Mouse (Mus musculus): ENCODE results near the gene Zfp708. TPM values are rescaled to one million over a fixed set of nuclear protein-coding genes. Genes with fewer than 3 reads are reported as not detected.

The Zfp708 gene
- total RNA-seq, 1 experiment: 0.49 TPM

DNA sequence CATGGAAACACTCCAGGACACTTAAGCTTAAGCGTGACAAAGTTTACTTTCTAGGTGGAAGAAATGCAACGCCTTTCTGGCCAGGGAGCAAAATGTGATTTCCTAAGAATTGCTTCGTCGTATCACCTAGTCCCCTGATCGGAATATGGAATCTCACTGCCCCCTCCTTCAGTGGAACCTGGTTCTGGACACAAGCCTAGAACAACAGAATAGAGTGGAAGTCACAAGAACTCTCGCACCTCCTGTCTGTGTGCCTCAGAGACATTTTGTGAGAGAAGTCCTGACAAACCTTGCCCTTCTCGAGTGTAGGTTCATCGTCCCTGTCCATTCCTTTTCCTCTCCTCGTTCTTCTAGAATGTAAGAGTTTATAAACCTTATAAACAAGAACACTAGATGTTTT, 9.9 kb upstream of the Zfp708 start:
- no peak for DNase-seq (ENCODE audit: low read depth, low spot score)
- TF ChIP-seq ZC3H11A (IDR thresholded peaks at IDR 0.05; ENCODE audit: borderline replicate concordance, low read depth, low read length) (no peak), CHD2 (IDR thresholded peaks at IDR 0.05; ENCODE audit: low read depth, low read length) (no peak), HCFC1 (IDR thresholded peaks at IDR 0.05; ENCODE audit: borderline replicate concordance, insufficient read depth, low read length) (no peak), ZNF384 (IDR thresholded peaks at IDR 0.05; ENCODE audit: low read depth, low read length) (no peak), MAFK (IDR thresholded peaks at IDR 0.05; ENCODE audit: insufficient read depth, low read depth, low read length) (no peak)
- H3K4me1 ChIP-seq (ENCODE audit: control insufficient read depth in 2 of 2, insufficient read depth in 2 of 2, low read length in 2 of 2, poor library complexity in 1 of 2): peaks cover 2% of the 10 kb centered on the region in 2 experiments; a peak in 3 of 4 replicates
- peaks cover 5% of the 10 kb centered on the region; the same call in 1 of the 2 replicates for H3K36me3 ChIP-seq (ENCODE audit: control insufficient read depth, insufficient read depth, low read length, poor library complexity, severe bottlenecking)
- in situ Hi-C loops (cut with MboI; ENCODE audit: low sequenced_read_pairs in 2 of 2, unreplicated experiment in 2 of 2): no loop called here
- H3K4me3 ChIP-seq (ENCODE audit: insufficient read depth in 1 of 2, low read depth in 1 of 2, low read length in 2 of 2, poor library complexity in 1 of 2, severe bottlenecking in 1 of 2): peak overlapping the region; percentile 79 to 87
- peak overlapping the region; percentile 83; the same call in 1 of the 2 replicates for H3K9ac ChIP-seq (ENCODE audit: insufficient read depth, low read depth, low read length, poor library complexity, severe bottlenecking)
- no peak overlapping the region for H3K27ac ChIP-seq (ENCODE audit: insufficient read depth, low read depth, low read length, poor library complexity, severe bottlenecking)
- no peaks in the 10 kb centered on the region for H3K9me3 ChIP-seq (ENCODE audit: control insufficient read depth, insufficient read depth, low read depth, low read length)

DNA sequence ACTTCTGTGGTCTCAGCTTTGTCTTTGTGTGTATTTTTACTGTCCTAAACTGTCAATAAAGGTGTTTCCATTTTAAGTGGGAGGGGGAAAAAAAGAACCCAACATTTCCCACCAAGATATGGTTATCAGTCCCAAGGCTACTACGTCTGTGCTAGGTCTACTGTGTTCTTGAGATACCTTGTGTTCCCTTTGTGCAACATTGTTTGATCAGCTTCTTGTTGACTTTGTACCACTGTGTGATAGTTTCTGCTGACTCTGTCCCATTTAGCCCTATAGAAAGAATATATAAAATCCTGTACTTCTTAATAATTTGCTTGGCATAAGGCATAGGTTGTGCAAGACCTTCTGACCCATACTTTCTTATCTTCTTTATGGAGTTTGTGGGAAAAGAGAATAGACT, 7.6 kb downstream of the Zfp708 start:
- Histone ChIP-seq H3K9me3 (ENCODE audit: control insufficient read depth, insufficient read depth, low read depth, low read length) (no peaks in the 10 kb centered on the region), H3K4me1 (ENCODE audit: control insufficient read depth in 2 of 2, insufficient read depth in 2 of 2, low read length in 2 of 2, poor library complexity in 1 of 2) (no peaks in the 10 kb centered on the region), H3K9ac (ENCODE audit: insufficient read depth, low read depth, low read length, poor library complexity, severe bottlenecking) (no peak overlapping the region), H3K4me3 (ENCODE audit: insufficient read depth in 1 of 2, low read depth in 1 of 2, low read length in 2 of 2, poor library complexity in 1 of 2, severe bottlenecking in 1 of 2) (no peak overlapping the region), H3K36me3 (ENCODE audit: control insufficient read depth, insufficient read depth, low read length, poor library complexity, severe bottlenecking) (no peaks in the 10 kb centered on the region; the same call in 1 of the 2 replicates), H3K27ac (ENCODE audit: insufficient read depth, low read depth, low read length, poor library complexity, severe bottlenecking) (no peak overlapping the region)
- no peak for DNase-seq (ENCODE audit: low read depth, low spot score)
- TF ChIP-seq CHD2 (IDR thresholded peaks at IDR 0.05; ENCODE audit: low read depth, low read length): no peak
- in situ Hi-C loops (cut with MboI; ENCODE audit: low sequenced_read_pairs in 2 of 2, unreplicated experiment in 2 of 2): no loop called here

- H3K9ac ChIP-seq (ENCODE audit: insufficient read depth, low read depth, low read length, poor library complexity, severe bottlenecking): no peak overlapping the region
- H3K4me3 ChIP-seq (ENCODE audit: insufficient read depth in 1 of 2, low read depth in 1 of 2, low read length in 2 of 2, poor library complexity in 1 of 2, severe bottlenecking in 1 of 2): peak overlapping the region; percentile 87 to 92
- H3K9me3 ChIP-seq (ENCODE audit: control insufficient read depth, insufficient read depth, low read depth, low read length): no peaks in the 10 kb centered on the region
- in situ Hi-C loops (cut with MboI; ENCODE audit: low sequenced_read_pairs in 2 of 2, unreplicated experiment in 2 of 2): no loop called here
- TF ChIP-seq CHD2 (IDR thresholded peaks at IDR 0.05; ENCODE audit: low read depth, low read length) (no peak), ZNF384 (IDR thresholded peaks at IDR 0.05; ENCODE audit: low read depth, low read length) (no peak), HCFC1 (IDR thresholded peaks at IDR 0.05; ENCODE audit: borderline replicate concordance, insufficient read depth, low read length) (no peak), MAFK (IDR thresholded peaks at IDR 0.05; ENCODE audit: insufficient read depth, low read depth, low read length) (no peak), ZC3H11A (IDR thresholded peaks at IDR 0.05; ENCODE audit: borderline replicate concordance, low read depth, low read length) (no peak)
- no peak overlapping the region; the same call in 1 of the 2 replicates for H3K27ac ChIP-seq (ENCODE audit: insufficient read depth, low read depth, low read length, poor library complexity, severe bottlenecking)
- DNase-seq (ENCODE audit: low read depth, low spot score): peak; percentile 29
- peaks cover 0 to 2% of the 10 kb centered on the region in 2 experiments; a peak in 1 of 4 replicates for H3K4me1 ChIP-seq (ENCODE audit: control insufficient read depth in 2 of 2, insufficient read depth in 2 of 2, low read length in 2 of 2, poor library complexity in 1 of 2)
- H3K36me3 ChIP-seq (ENCODE audit: control insufficient read depth, insufficient read depth, low read length, poor library complexity, severe bottlenecking): no peaks in the 10 kb centered on the region
Observed at GRCm38 (mm10) chr13:67081946-67082345, 15.8 kb downstream of the Zfp708 start.

DNA sequence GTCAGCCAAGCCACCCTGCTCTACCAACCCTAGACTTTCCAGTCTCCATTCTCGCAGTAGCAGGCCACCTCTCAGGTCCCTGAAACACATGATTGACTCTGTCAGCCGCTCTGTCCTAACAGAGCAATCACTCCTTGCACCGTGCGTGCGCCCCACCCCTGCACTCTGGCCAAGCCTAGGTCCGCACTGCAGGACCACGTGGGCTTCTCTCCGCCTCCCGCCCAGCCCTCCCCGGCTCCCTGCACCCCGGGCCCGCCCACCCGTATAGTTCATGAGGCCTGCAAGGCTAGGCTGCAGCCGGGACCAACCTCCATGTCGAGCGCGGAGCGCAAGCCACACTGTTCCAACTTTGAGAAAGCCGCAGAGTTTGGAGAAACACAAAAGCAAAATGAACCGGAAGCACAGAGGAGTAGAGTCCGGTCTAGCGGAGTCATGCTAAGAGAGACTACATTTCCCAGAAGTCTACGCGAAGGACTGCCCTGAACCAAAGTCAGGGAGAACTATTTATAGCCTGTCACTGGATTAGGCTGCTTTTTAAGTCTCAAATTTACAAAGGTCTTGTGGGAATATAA, 16.5 kb downstream of the Zfp708 start:
- H3K4me1 ChIP-seq (ENCODE audit: control insufficient read depth in 2 of 2, insufficient read depth in 2 of 2, low read length in 2 of 2, poor library complexity in 1 of 2): peaks cover 0 to 2% of the 10 kb centered on the region in 2 experiments; a peak in 1 of 4 replicates
- in situ Hi-C loops (cut with MboI; ENCODE audit: low sequenced_read_pairs in 2 of 2, unreplicated experiment in 2 of 2): no loop called here
- peak overlapping the region; percentile 79 for H3K9ac ChIP-seq (ENCODE audit: insufficient read depth, low read depth, low read length, poor library complexity, severe bottlenecking)
- H3K27ac ChIP-seq (ENCODE audit: insufficient read depth, low read depth, low read length, poor library complexity, severe bottlenecking): peak overlapping the region; percentile 94
- no peaks in the 10 kb centered on the region for H3K36me3 ChIP-seq (ENCODE audit: control insufficient read depth, insufficient read depth, low read length, poor library complexity, severe bottlenecking)
- no peak for TF ChIP-seq ZC3H11A (IDR thresholded peaks at IDR 0.05; ENCODE audit: borderline replicate concordance, low read depth, low read length)
- no peak for TF ChIP-seq ZNF384 (IDR thresholded peaks at IDR 0.05; ENCODE audit: low read depth, low read length)
- 0 out of 2 replicates have a peak, but pooled peaks have one; percentile 39 for TF ChIP-seq MAFK (IDR thresholded peaks at IDR 0.05; ENCODE audit: insufficient read depth, low read depth, low read length)
- peak; percentile 87 for TF ChIP-seq HCFC1 (IDR thresholded peaks at IDR 0.05; ENCODE audit: borderline replicate concordance, insufficient read depth, low read length)
- H3K4me3 ChIP-seq (ENCODE audit: insufficient read depth in 1 of 2, low read depth in 1 of 2, low read length in 2 of 2, poor library complexity in 1 of 2, severe bottlenecking in 1 of 2): peak overlapping the region; percentile 87 to 92
- H3K9me3 ChIP-seq (ENCODE audit: control insufficient read depth, insufficient read depth, low read depth, low read length): no peaks in the 10 kb centered on the region
- peak; percentile 73 for DNase-seq (ENCODE audit: low read depth, low spot score)

GRCm38 (mm10) chr13:67077244-67077643, 20.5 kb downstream of the Zfp708 start:
- no peaks in the 10 kb centered on the region for H3K9me3 ChIP-seq (ENCODE audit: control insufficient read depth, insufficient read depth, low read depth, low read length)
- H3K27ac ChIP-seq (ENCODE audit: insufficient read depth, low read depth, low read length, poor library complexity, severe bottlenecking): no peak overlapping the region
- in situ Hi-C loops (cut with MboI; ENCODE audit: low sequenced_read_pairs in 2 of 2, unreplicated experiment in 2 of 2): no loop called here
- no peak for DNase-seq (ENCODE audit: low read depth, low spot score)
- H3K4me3 ChIP-seq (ENCODE audit: insufficient read depth in 1 of 2, low read depth in 1 of 2, low read length in 2 of 2, poor library complexity in 1 of 2, severe bottlenecking in 1 of 2): no peak overlapping the region
- no peaks in the 10 kb centered on the region for H3K36me3 ChIP-seq (ENCODE audit: control insufficient read depth, insufficient read depth, low read length, poor library complexity, severe bottlenecking)
- H3K9ac ChIP-seq (ENCODE audit: insufficient read depth, low read depth, low read length, poor library complexity, severe bottlenecking): no peak overlapping the region
- no peak for TF ChIP-seq MAFK (IDR thresholded peaks at IDR 0.05; ENCODE audit: insufficient read depth, low read depth, low read length)
- 0 out of 4 replicates have a peak, but pooled peaks cover 0 to 1% of the 10 kb centered on the region in 2 experiments for H3K4me1 ChIP-seq (ENCODE audit: control insufficient read depth in 2 of 2, insufficient read depth in 2 of 2, low read length in 2 of 2, poor library complexity in 1 of 2)

Measured in ES-E14 (cell line).